Mouse (Mus musculus): ENCODE data around the gene Ap2s1.

The Ap2s1 gene

GRCm38 (mm10) chr7:16755362-16756017 lies 17.3 kb downstream of the Ap2s1 start:
- no peak for DNase-seq

- DNase-seq: no peak
Observed at GRCm38 (mm10) chr7:16758872-16759574, 20.8 kb downstream of the Ap2s1 start.

- DNase-seq: peak; percentile 25
Observed at GRCm38 (mm10) chr7:16760292-16760691, 22.1 kb downstream of the Ap2s1 start.

- no peak for DNase-seq
Observed at GRCm38 (mm10) chr7:16761005-16761481, 22.8 kb downstream of the Ap2s1 start.

GRCm38 (mm10) chr7:16761630-16762029 lies 23.4 kb downstream of the Ap2s1 start:
- no peak for DNase-seq

GRCm38 (mm10) chr7:16763463-16764218 lies 25.4 kb downstream of the Ap2s1 start:
- DNase-seq: no peak

GRCm38 (mm10) chr7:16766443-16766842 lies 28.2 kb downstream of the Ap2s1 start:
- DNase-seq: peak; percentile 73

GRCm38 (mm10) chr7:16775888-16776287 lies 37.7 kb downstream of the Ap2s1 start:
- DNase-seq: no peak

GRCm38 (mm10) chr7:16780076-16780475 lies 41.9 kb downstream of the Ap2s1 start:
- DNase-seq: no peak

GRCm38 (mm10) chr7:16780825-16781554 lies 42.8 kb downstream of the Ap2s1 start, which contains the start of gene Slc1a5:
Slc1a5 (plus strand) TSS chr7:16781340.
- peak; percentile 97 for DNase-seq

- no peak for DNase-seq
Observed at GRCm38 (mm10) chr7:16781555-16781815, 43.3 kb downstream of the Ap2s1 start.

- DNase-seq: peak; percentile 57
Observed at GRCm38 (mm10) chr7:16781816-16782554, 43.8 kb downstream of the Ap2s1 start.

- no peak for DNase-seq
Observed at GRCm38 (mm10) chr7:16782555-16783125, 44.4 kb downstream of the Ap2s1 start.

GRCm38 (mm10) chr7:16783224-16783688 lies 45.0 kb downstream of the Ap2s1 start:
- DNase-seq: peak; percentile 59

- DNase-seq: no peak
Observed at GRCm38 (mm10) chr7:16783758-16784415, 45.7 kb downstream of the Ap2s1 start.

- DNase-seq: no peak
Observed at GRCm38 (mm10) chr7:16784498-16784976, 46.3 kb downstream of the Ap2s1 start.

- DNase-seq: no peak
Observed at GRCm38 (mm10) chr7:16785541-16786083, 47.4 kb downstream of the Ap2s1 start.

- DNase-seq: no peak
Observed at GRCm38 (mm10) chr7:16792316-16792715, 54.1 kb downstream of the Ap2s1 start.

- DNase-seq: no peak
Observed at GRCm38 (mm10) chr7:16793010-16793725, 55.0 kb downstream of the Ap2s1 start.

- peak; percentile 33 for DNase-seq
Observed at GRCm38 (mm10) chr7:16794886-16795285, 56.7 kb downstream of the Ap2s1 start.
